Mouse (Mus musculus) heart, adult 10 weeks (tissue): ENCODE data around the gene Gm156. TPM values are rescaled to one million over a fixed set of nuclear protein-coding genes. Genes with fewer than 3 reads are reported as not detected.

Experiments
- polyA plus RNA-seq: library from polyadenylated mRNA; stranded (reverse); fragments of 350-450 nt; fragmentation: Illumina TruSeq; extraction: RNeasy Lipid Tissue Mini Kit (QIAGEN cat#74804); gene quantifications from one replicate; pipeline ENCODE4 v1.2.3, GENCODE M21; 2014; ENCODE audit warnings: low read depth, low replicate concordance

Gene Gm156
- polyA plus RNA-seq: not detected

GRCm38 (mm10) chr6:129784170-129784569 is at the start of gene Gm156:
TSS of gene Gm156 (minus strand) at chr6:129784270.

GRCm38 (mm10) chr6:129740069-129740721 is 43.9 kb downstream of the Gm156 start, which contains the start of gene Klri2:
TSS of gene Klri2 (minus strand) at chr6:129740484.

GRCm38 (mm10) chr6:129717032-129717431 is 67.0 kb downstream of the Gm156 start, which contains the start of gene Klri1:
TSS of gene Klri1 (minus strand) at chr6:129717132.

Other genes starting within 250 kb of the Gm156 start
- not detected for gene Klre1, start 206.4 kb downstream of the Gm156 start, polyA plus RNA-seq
- gene Klrd1, start 192.5 kb downstream of the Gm156 start, polyA plus RNA-seq: not detected
- not detected for gene Klrk1, start 160.4 kb downstream of the Gm156 start, polyA plus RNA-seq
- not detected for gene Klrc3, start 140.9 kb downstream of the Gm156 start, polyA plus RNA-seq
- not detected for gene Klrc2, start 123.6 kb downstream of the Gm156 start, polyA plus RNA-seq
- not detected for gene Klrc1, start 105.3 kb downstream of the Gm156 start, polyA plus RNA-seq
- gene Klri1, start 67.1 kb downstream of the Gm156 start, polyA plus RNA-seq: not detected
- not detected for gene Klri2, start 43.8 kb downstream of the Gm156 start, polyA plus RNA-seq
- gene Gm17631, start 78.4 kb upstream of the Gm156 start, polyA plus RNA-seq: not detected
- not detected for gene Klra17, start 92.4 kb upstream of the Gm156 start, polyA plus RNA-seq
- not detected for gene Klra5, start 133.4 kb upstream of the Gm156 start, polyA plus RNA-seq
- gene Klra6, start 242.7 kb upstream of the Gm156 start, polyA plus RNA-seq: not detected